In the genomic region with DNA sequence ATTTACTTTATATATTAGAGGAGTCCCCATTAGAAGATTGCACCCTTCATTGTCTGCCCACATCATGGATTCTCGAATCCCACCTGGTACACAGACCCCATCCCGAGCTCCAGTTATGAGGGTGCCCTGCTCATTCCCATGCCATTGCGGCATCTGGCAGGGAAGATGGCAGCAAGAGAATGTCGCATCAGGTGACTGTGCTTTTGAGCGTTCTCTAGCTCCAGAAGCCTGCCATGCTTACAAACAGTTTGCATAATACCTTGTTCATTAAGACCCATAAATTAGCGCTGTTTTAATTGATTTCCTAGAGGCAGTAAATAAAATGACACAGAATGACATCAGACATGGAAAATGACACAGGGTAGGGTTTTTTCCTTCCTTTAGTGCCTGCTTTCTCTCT, we compare ENCODE assay signal across 20 mouse cellular contexts.
A peak's percentile ranks its signal among the peaks of the same experiment; 100 is the strongest.
DNase-seq lines count a peak whose midpoint lies in the region; ATAC-seq lines count a peak whose summit lies in the region.
"Had no signal": no experiment of that assay in that cellular context is flagged by ENCODE, and none has a peak within 500 bp of the region (broad histone marks: within the 10 kb centered on the region; RNA-seq: fewer than 3 reads in every experiment).

No protein-coding gene starts in this region.

- DNase-seq in hindbrain, embryonic 11.5 days (ENCODE audit: low spot score) = no peak
- DNase-seq in midbrain, embryonic 14.5 days = no peak
- DNase-seq in midbrain, embryonic 10.5 days (ENCODE audit: low spot score) = no peak
- DNase-seq in frontal cortex, postnatal 36 days (ENCODE audit: low spot score in 2 of 2) = no peak
- no peak for DNase-seq in embryo, embryonic 10 days (ENCODE audit: low spot score)
- DNase-seq: adrenal gland, postnatal 10 days; cerebellum, adult 18-20 months; cerebellum, adult 9-11 months; cerebellum, postnatal 36 days; gastrocnemius, adult 2 months; gastrocnemius, postnatal 25 days; heart, postnatal 10 days; heart, postnatal 4 days; kidney, adult 18-20 months had no signal

- H3K27me3 ChIP-seq in hindbrain, embryonic 12.5 days = no peaks in the 10 kb centered on the region
- H3K27me3 ChIP-seq in hindbrain, embryonic 11.5 days (ENCODE audit: control insufficient read depth, insufficient read depth, low read length) = no peaks in the 10 kb centered on the region
- no peaks in the 10 kb centered on the region for H3K27me3 ChIP-seq in midbrain, embryonic 14.5 days (ENCODE audit: control insufficient read depth, insufficient read depth, low read length)
- H3K27me3 ChIP-seq in midbrain, embryonic 10.5 days (ENCODE audit: low read depth, poor library complexity, severe bottlenecking) = no peaks in the 10 kb centered on the region
- H3K27me3 ChIP-seq in forebrain, embryonic 15.5 days = no peaks in the 10 kb centered on the region; the same call in 1 of the 2 replicates
- H3K27me3 ChIP-seq: intestine, embryonic 15.5 days had no signal

- H3K4me2 ChIP-seq in hindbrain, embryonic 12.5 days (replicated peaks) = no peak overlapping the region
- H3K4me2 ChIP-seq in hindbrain, embryonic 11.5 days (replicated peaks; ENCODE audit: low read depth, low read length) = no peak overlapping the region
- H3K4me2 ChIP-seq in midbrain, embryonic 14.5 days (ENCODE audit: low read length) = no peak overlapping the region
- no peak overlapping the region for H3K4me2 ChIP-seq in forebrain, embryonic 15.5 days (replicated peaks)
- H3K4me2 ChIP-seq: hindbrain, embryonic 14.5 days; intestine, embryonic 15.5 days had no signal

- H3K9ac ChIP-seq in hindbrain, embryonic 12.5 days = no peak overlapping the region
- no peak overlapping the region for H3K9ac ChIP-seq in hindbrain, embryonic 11.5 days (ENCODE audit: low read depth, low read length)
- no peak overlapping the region for H3K9ac ChIP-seq in midbrain, embryonic 14.5 days (replicated peaks; ENCODE audit: low read length)
- H3K9ac ChIP-seq in forebrain, embryonic 15.5 days (replicated peaks) = no peak overlapping the region
- H3K9ac ChIP-seq: hindbrain, embryonic 14.5 days; intestine, embryonic 15.5 days had no signal

- H3K36me3 ChIP-seq in hindbrain, embryonic 12.5 days = no peaks in the 10 kb centered on the region
- no peaks in the 10 kb centered on the region for H3K36me3 ChIP-seq in hindbrain, embryonic 11.5 days (ENCODE audit: control insufficient read depth, insufficient read depth, low read length)
- H3K36me3 ChIP-seq in midbrain, embryonic 14.5 days (ENCODE audit: control insufficient read depth, insufficient read depth, low read length) = no peaks in the 10 kb centered on the region
- no peaks in the 10 kb centered on the region for H3K36me3 ChIP-seq in midbrain, embryonic 10.5 days
- no peaks in the 10 kb centered on the region for H3K36me3 ChIP-seq in forebrain, embryonic 15.5 days
- H3K36me3 ChIP-seq: embryonic facial prominence, embryonic 10.5 days; heart, embryonic 10.5 days; intestine, embryonic 15.5 days had no signal

- H3K4me1 ChIP-seq in hindbrain, embryonic 12.5 days = peaks cover 25% of the 10 kb centered on the region
- H3K4me1 ChIP-seq in hindbrain, embryonic 11.5 days (replicated peaks; ENCODE audit: control insufficient read depth, insufficient read depth, low read length) = no peaks in the 10 kb centered on the region
- H3K4me1 ChIP-seq in midbrain, embryonic 14.5 days (ENCODE audit: control insufficient read depth, insufficient read depth, low read length) = peaks cover 13% of the 10 kb centered on the region; the same call in 1 of the 2 replicates
- H3K4me1 ChIP-seq in midbrain, embryonic 10.5 days = no peaks in the 10 kb centered on the region; the same call in 1 of the 2 replicates
- H3K4me1 ChIP-seq in forebrain, embryonic 15.5 days = peaks cover 22% of the 10 kb centered on the region
- H3K4me1 ChIP-seq: intestine, embryonic 15.5 days had no signal

- no peak overlapping the region for H3K4me3 ChIP-seq in hindbrain, embryonic 12.5 days
- no peak overlapping the region for H3K4me3 ChIP-seq in hindbrain, embryonic 11.5 days (ENCODE audit: low read depth, low read length)
- H3K4me3 ChIP-seq in midbrain, embryonic 14.5 days (replicated peaks; ENCODE audit: low read depth, low read length) = no peak overlapping the region
- H3K4me3 ChIP-seq in midbrain, embryonic 10.5 days = no peak overlapping the region
- no peak overlapping the region for H3K4me3 ChIP-seq in forebrain, embryonic 15.5 days
- H3K4me3 ChIP-seq: embryonic facial prominence, embryonic 10.5 days; gastrocnemius, adult 2 months; heart, embryonic 10.5 days; intestine, embryonic 15.5 days had no signal

- no peak for ATAC-seq in hindbrain, embryonic 12.5 days (ENCODE audit: low FRiP score)
- ATAC-seq in hindbrain, embryonic 11.5 days (ENCODE audit: low FRiP score) = no peak
- no peak for ATAC-seq in midbrain, embryonic 14.5 days (ENCODE audit: low FRiP score, low TSS enrichment)
- peak; percentile 64 for ATAC-seq in forebrain, embryonic 15.5 days (replicated peaks)
- ATAC-seq: intestine, embryonic 15.5 days had no signal

- peak overlapping the region; percentile 56 for H3K27ac ChIP-seq in hindbrain, embryonic 12.5 days
- no peak overlapping the region for H3K27ac ChIP-seq in hindbrain, embryonic 11.5 days (ENCODE audit: low read depth, low read length)
- peak overlapping the region; percentile 68 for H3K27ac ChIP-seq in midbrain, embryonic 14.5 days (replicated peaks; ENCODE audit: low read depth, low read length)
- H3K27ac ChIP-seq in midbrain, embryonic 10.5 days (replicated peaks) = no peak overlapping the region
- peak overlapping the region; percentile 83 for H3K27ac ChIP-seq in forebrain, embryonic 15.5 days (replicated peaks)
- H3K27ac ChIP-seq: embryonic facial prominence, embryonic 10.5 days; gastrocnemius, adult 2 months; heart, embryonic 10.5 days; intestine, embryonic 15.5 days had no signal

- H3K9me3 ChIP-seq in hindbrain, embryonic 12.5 days (replicated peaks) = no peaks in the 10 kb centered on the region
- H3K9me3 ChIP-seq in hindbrain, embryonic 11.5 days (ENCODE audit: control insufficient read depth, low read length) = no peaks in the 10 kb centered on the region
- no peaks in the 10 kb centered on the region for H3K9me3 ChIP-seq in midbrain, embryonic 14.5 days (ENCODE audit: control insufficient read depth, low read length)
- H3K9me3 ChIP-seq in midbrain, embryonic 10.5 days (replicated peaks) = no peaks in the 10 kb centered on the region
- no peaks in the 10 kb centered on the region for H3K9me3 ChIP-seq in forebrain, embryonic 15.5 days
- H3K9me3 ChIP-seq: embryonic facial prominence, embryonic 10.5 days; heart, embryonic 10.5 days; intestine, embryonic 15.5 days had no signal

- whole genome bisulfite sequencing in hindbrain, embryonic 12.5 days = 87% methylated on average over 6 of the region's 6 CpGs
- WGBS in hindbrain, embryonic 11.5 days = 92% methylated on average over 6 of the region's 6 CpGs
- WGBS in midbrain, embryonic 14.5 days = 82% methylated on average over 6 of the region's 6 CpGs
- 92% methylated on average over 6 of the region's 6 CpGs for WGBS in midbrain, embryonic 10.5 days
- 41% methylated on average over 6 of the region's 6 CpGs for WGBS in forebrain, embryonic 15.5 days

Comparison
In these comparisons a context has a peak if more than half of its experiments do, and no peak if none do; other contexts are left out.
1. H3K27ac ChIP-seq: peak in hindbrain, embryonic 12.5 days (single experiment), midbrain, embryonic 14.5 days (single experiment) and forebrain, embryonic 15.5 days (single experiment); none in hindbrain, embryonic 11.5 days (single experiment) and midbrain, embryonic 10.5 days (single experiment).